Mouse (Mus musculus) hindbrain, embryonic 16.5 days (tissue): ENCODE results near the gene Gjb5. TPM values are rescaled to one million over a fixed set of nuclear protein-coding genes. Genes with fewer than 3 reads are reported as not detected.
A peak's percentile ranks its signal among the peaks of the same experiment; 100 is the strongest.

Source experiments
- ATAC-seq: fragments of 200-750 bp; cut with Nextera tagmentation; 2 replicates; pipeline ENCODE4 v1.8.0; 2017; ENCODE audit warnings: moderate TSS enrichment, moderate library complexity
- H3K27ac ChIP-seq: fragments of 300-500 bp; sonication (generic); 2 replicates; pipeline ENCODE4 v1.5.1; 2014; ENCODE audit warnings: low read depth, mild to moderate bottlenecking, control low read depth, low read length, moderate library complexity
- H3K27me3 ChIP-seq: fragments of 300-500 bp; sonication (generic); replicated peaks from 2 replicates; pipeline ENCODE4 v1.6.1; 2014; ENCODE audit warnings: low read length; ENCODE audit not compliant: control insufficient read depth, insufficient read depth
- H3K36me3 ChIP-seq: fragments of 300-500 bp; sonication (generic); 2 replicates; pipeline ENCODE4 v1.6.1; 2014; ENCODE audit warnings: mild to moderate bottlenecking, low read length, moderate library complexity, mixed read lengths; ENCODE audit not compliant: control insufficient read depth, insufficient read depth
- H3K4me1 ChIP-seq: fragments of 300-500 bp; sonication (generic); 2 replicates; pipeline ENCODE4 v1.6.1; 2014; ENCODE audit warnings: low read depth, low read length; ENCODE audit not compliant: control insufficient read depth, insufficient read depth
- H3K4me2 ChIP-seq: fragments of 300-500 bp; sonication (generic); 2 replicates; pipeline ENCODE4 v1.6.1; 2014; ENCODE audit warnings: mild to moderate bottlenecking, low read length, control low read depth, moderate library complexity
- H3K4me3 ChIP-seq: fragments of 300-500 bp; sonication (generic); 2 replicates; pipeline ENCODE4 v1.5.1; 2014; ENCODE audit warnings: mild to moderate bottlenecking, low read length, control low read depth, moderate library complexity
- H3K9ac ChIP-seq: fragments of 300-500 bp; sonication (generic); 2 replicates; pipeline ENCODE4 v1.6.1; 2014; ENCODE audit warnings: low read depth, mild to moderate bottlenecking, control low read depth, low read length, moderate library complexity
- H3K9me3 ChIP-seq: fragments of 300-500 bp; sonication (generic); 2 replicates; pipeline ENCODE4 v1.6.1; 2014; ENCODE audit warnings: mild to moderate bottlenecking, low read length, moderate library complexity; ENCODE audit not compliant: control insufficient read depth
- WGBS: fragments of 180-500 bp; shearing (Covaris S2); extraction: QIAGEN DNeasy Blood & Tissue Kit; methylation state at CpG from one replicate; pipeline ENCODE4 v1.1.7; 2014; 5-methylcytosine and 5-hydroxymethylcytosine counted together
- polyA plus RNA-seq: library from polyadenylated mRNA; unstranded; fragments of >200 nt; fragmentation: Nextera tagmentation; extraction: Ambion mirVana; gene quantifications from 2 replicates; pipeline ENCODE4 v1.2.1, GENCODE M21; 2015

The Gjb5 gene
- polyA plus RNA-seq, 1 experiment from 2014 or later = 0.34 TPM

- 74% methylated on average over 10 of the region's 10 CpGs for WGBS
- Histone ChIP-seq H3K9me3 (no peaks in the 10 kb centered on the region), H3K4me2 (no peak overlapping the region), H3K27me3 (no peaks in the 10 kb centered on the region), H3K9ac (no peak overlapping the region), H3K27ac (no peak overlapping the region), H3K4me1 (no peaks in the 10 kb centered on the region), H3K4me3 (no peak overlapping the region), H3K36me3 (no peaks in the 10 kb centered on the region)
- no peak for ATAC-seq
Measured at GRCm38 (mm10) chr4:127324296-127324695, 33.7 kb downstream of the Gjb5 start.

- Histone ChIP-seq H3K9ac (no peak overlapping the region), H3K9me3 (no peaks in the 10 kb centered on the region), H3K27ac (no peak overlapping the region), H3K4me2 (no peak overlapping the region), H3K27me3 (no peaks in the 10 kb centered on the region), H3K4me3 (no peak overlapping the region), H3K36me3 (no peaks in the 10 kb centered on the region), H3K4me1 (no peaks in the 10 kb centered on the region)
- 81% methylated on average over 3 of the region's 3 CpGs for WGBS
- no peak for ATAC-seq
Measured at GRCm38 (mm10) chr4:127323651-127324050, 34.3 kb downstream of the Gjb5 start.

GRCm38 (mm10) chr4:127319613-127320012 lies 38.4 kb downstream of the Gjb5 start:
- no peaks in the 10 kb centered on the region for H3K9me3 ChIP-seq

GRCm38 (mm10) chr4:127317143-127317542 lies 40.8 kb downstream of the Gjb5 start:
- 54% methylated on average over 4 of the region's 4 CpGs for WGBS
- no peak overlapping the region for H3K27ac ChIP-seq
- no peaks in the 10 kb centered on the region for H3K9me3 ChIP-seq
- no peak overlapping the region for H3K9ac ChIP-seq
- no peaks in the 10 kb centered on the region for H3K36me3 ChIP-seq
- ATAC-seq = no peak
- H3K4me1 ChIP-seq = peaks cover 6% of the 10 kb centered on the region
- H3K27me3 ChIP-seq = 0 out of 2 replicates have a peak, but pooled peaks cover 2% of the 10 kb centered on the region
- no peak overlapping the region for H3K4me2 ChIP-seq
- no peak overlapping the region for H3K4me3 ChIP-seq

More at GRCm38 (mm10) chr4:127319613-127320012, 38.4 kb downstream of the Gjb5 start:
- no peaks in the 10 kb centered on the region for H3K36me3 ChIP-seq
- no peak overlapping the region for H3K27ac ChIP-seq
- H3K4me3 ChIP-seq = no peak overlapping the region
- peak; percentile 49; the same call in 1 of the 2 replicates for ATAC-seq
- H3K4me1 ChIP-seq = no peaks in the 10 kb centered on the region
- H3K4me2 ChIP-seq = no peak overlapping the region
- H3K9ac ChIP-seq = no peak overlapping the region
- WGBS = 0% methylated on average over 3 of the region's 3 CpGs
- no peaks in the 10 kb centered on the region for H3K27me3 ChIP-seq

- Histone ChIP-seq H3K4me3 (no peak overlapping the region), H3K9ac (no peak overlapping the region), H3K4me2 (no peak overlapping the region), H3K27ac (no peak overlapping the region), H3K36me3 (no peaks in the 10 kb centered on the region), H3K9me3 (no peaks in the 10 kb centered on the region), H3K4me1 (peaks cover 6% of the 10 kb centered on the region), H3K27me3 (0 out of 2 replicates have a peak, but pooled peaks cover 2% of the 10 kb centered on the region)
- no peak for ATAC-seq
- 83% methylated on average over 8 of the region's 8 CpGs for WGBS
Measured at GRCm38 (mm10) chr4:127315753-127316152, 42.2 kb downstream of the Gjb5 start.

- H3K4me2 ChIP-seq = peak overlapping the region; percentile 81
- H3K9ac ChIP-seq = no peak overlapping the region; the same call in 1 of the 2 replicates
- ATAC-seq = no peak
- no peak overlapping the region for H3K4me3 ChIP-seq
- H3K36me3 ChIP-seq = no peaks in the 10 kb centered on the region
- 0 out of 2 replicates have a peak, but pooled peaks cover 2% of the 10 kb centered on the region for H3K27me3 ChIP-seq
- WGBS = 43% methylated on average over 9 of the region's 9 CpGs
- H3K27ac ChIP-seq = no peak overlapping the region
- no peaks in the 10 kb centered on the region for H3K9me3 ChIP-seq
- H3K4me1 ChIP-seq = peaks cover 6% of the 10 kb centered on the region
Measured at GRCm38 (mm10) chr4:127314585-127314984, 43.4 kb downstream of the Gjb5 start.

GRCm38 (mm10) chr4:127313861-127314260 lies 44.1 kb downstream of the Gjb5 start, which contains the start of gene Gja4:
TSS of gene Gja4 (minus strand) at chr4:127314039.
- Histone ChIP-seq H3K9ac (peak within 1 kb of the TSS; percentile 71), H3K36me3 (no peaks in the 10 kb centered on the region), H3K4me2 (peak within 1 kb of the TSS; percentile 81), H3K27ac (peak within 1 kb of the TSS; percentile 2; the same call in 1 of the 2 replicates), H3K27me3 (0 out of 2 replicates have a peak, but pooled peaks cover 2% of the 10 kb centered on the region), H3K4me1 (peaks cover 6% of the 10 kb centered on the region), H3K4me3 (peak within 1 kb of the TSS; percentile 49), H3K9me3 (no peaks in the 10 kb centered on the region)
- ATAC-seq = peak; percentile 89
- WGBS = 0% methylated on average over 23 of the region's 25 CpGs

GRCm38 (mm10) chr4:127312349-127312748 lies 45.6 kb downstream of the Gjb5 start:
- H3K4me2 ChIP-seq = no peak overlapping the region
- H3K4me1 ChIP-seq = peaks cover 6% of the 10 kb centered on the region
- H3K9me3 ChIP-seq = no peaks in the 10 kb centered on the region
- no peak for ATAC-seq
- no peak overlapping the region for H3K27ac ChIP-seq
- H3K27me3 ChIP-seq = 0 out of 2 replicates have a peak, but pooled peaks cover 2% of the 10 kb centered on the region
- no peak overlapping the region for H3K9ac ChIP-seq
- 69% methylated on average over 24 of the region's 24 CpGs for WGBS
- H3K36me3 ChIP-seq = no peaks in the 10 kb centered on the region
- H3K4me3 ChIP-seq = 0 out of 2 replicates have a peak overlapping the region, but pooled peaks have one; percentile 9

GRCm38 (mm10) chr4:127311561-127311960 lies 46.4 kb downstream of the Gjb5 start:
- 66% methylated on average over 9 of the region's 9 CpGs for WGBS
- no peak for ATAC-seq

More at GRCm38 (mm10) chr4:127311561-127311960, 46.4 kb downstream of the Gjb5 start:
- Histone ChIP-seq H3K4me3 (no peak overlapping the region), H3K4me2 (no peak overlapping the region; the same call in none of the 2 replicates), H3K36me3 (no peaks in the 10 kb centered on the region), H3K9me3 (no peaks in the 10 kb centered on the region), H3K4me1 (peaks cover 6% of the 10 kb centered on the region), H3K9ac (no peak overlapping the region), H3K27ac (no peak overlapping the region), H3K27me3 (0 out of 2 replicates have a peak, but pooled peaks cover 2% of the 10 kb centered on the region)
